Mouse (Mus musculus): ENCODE measurements around the gene 4931428F04Rik. TPM values are rescaled to one million over a fixed set of nuclear protein-coding genes. Genes with fewer than 3 reads are reported as not detected.

Gene 4931428F04Rik
- polyA plus RNA-seq, 1 experiment from 2014 or later: 6.7 TPM

DNA sequence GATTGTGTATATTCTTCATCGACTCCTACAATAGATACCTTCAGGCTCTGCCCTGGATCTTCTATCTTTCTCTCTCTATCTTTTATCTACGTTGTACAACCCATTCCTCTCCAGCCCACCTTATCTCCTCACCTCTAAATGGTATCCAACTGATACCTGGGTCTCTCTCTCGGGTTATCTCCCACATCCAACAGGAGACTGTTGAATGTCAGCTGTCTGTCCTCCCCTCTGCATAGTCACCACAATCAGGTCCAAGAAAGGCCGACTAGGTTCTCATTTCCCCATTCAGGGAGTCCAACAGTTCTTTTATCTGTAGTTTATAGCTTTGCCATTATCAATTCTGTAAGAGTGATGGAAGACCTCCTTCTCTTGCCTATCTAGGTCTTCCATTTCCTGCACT, 7.4 kb downstream of the 4931428F04Rik start:
- no peak overlapping the region for H3K27ac ChIP-seq (ENCODE audit: low read length)
- no peak overlapping the region for H3K4me3 ChIP-seq (ENCODE audit: low read length)
- H3K36me3 ChIP-seq (ENCODE audit: control insufficient read depth, insufficient read depth): no peaks in the 10 kb centered on the region
- H3K9me3 ChIP-seq (replicated peaks; ENCODE audit: control insufficient read depth, low read length): no peaks in the 10 kb centered on the region
- 69% methylated on average over 4 of the region's 4 CpGs for WGBS
- no peaks in the 10 kb centered on the region for H3K4me1 ChIP-seq (ENCODE audit: control insufficient read depth, insufficient read depth, low read length)
- H3K4me2 ChIP-seq (ENCODE audit: low read depth, low read length): no peak overlapping the region
- H3K9ac ChIP-seq (ENCODE audit: low read length): no peak overlapping the region
- H3K27me3 ChIP-seq (ENCODE audit: control insufficient read depth, insufficient read depth, low read length): peaks cover 16% of the 10 kb centered on the region
- no peak for ATAC-seq (replicated peaks; ENCODE audit: extremely low read depth, insufficient read depth, low FRiP score)

DNA sequence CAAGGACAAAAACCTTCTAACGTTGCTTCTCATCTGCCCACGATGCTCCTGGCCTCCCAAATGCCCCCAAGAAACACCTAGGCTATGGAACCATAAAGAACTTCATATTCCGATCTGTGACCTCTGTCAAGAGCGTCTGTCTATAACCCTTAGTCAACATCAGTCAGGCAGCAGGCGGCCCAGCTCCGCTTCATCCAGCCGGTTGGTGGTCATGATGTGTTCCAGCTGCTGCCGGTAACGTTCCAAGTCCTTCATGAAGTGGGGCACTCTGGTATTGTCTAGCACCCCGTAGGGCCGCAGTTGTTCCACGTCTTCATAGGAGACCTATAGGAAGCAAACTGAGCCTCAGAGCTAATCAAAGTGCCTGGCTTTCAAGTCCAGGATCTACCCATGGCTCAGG, 7.8 kb downstream of the 4931428F04Rik start:
- Histone ChIP-seq H3K27me3 (ENCODE audit: control insufficient read depth, insufficient read depth, low read length) (peaks cover 20% of the 10 kb centered on the region), H3K4me2 (ENCODE audit: low read depth, low read length) (no peak overlapping the region), H3K9me3 (replicated peaks; ENCODE audit: control insufficient read depth, low read length) (no peaks in the 10 kb centered on the region), H3K4me1 (ENCODE audit: control insufficient read depth, insufficient read depth, low read length) (no peaks in the 10 kb centered on the region), H3K4me3 (ENCODE audit: low read length) (no peak overlapping the region), H3K9ac (ENCODE audit: low read length) (no peak overlapping the region), H3K36me3 (ENCODE audit: control insufficient read depth, insufficient read depth) (no peaks in the 10 kb centered on the region), H3K27ac (ENCODE audit: low read length) (no peak overlapping the region)
- 79% methylated on average over 12 of the region's 12 CpGs for WGBS
- ATAC-seq (replicated peaks; ENCODE audit: extremely low read depth, insufficient read depth, low FRiP score): no peak

DNA sequence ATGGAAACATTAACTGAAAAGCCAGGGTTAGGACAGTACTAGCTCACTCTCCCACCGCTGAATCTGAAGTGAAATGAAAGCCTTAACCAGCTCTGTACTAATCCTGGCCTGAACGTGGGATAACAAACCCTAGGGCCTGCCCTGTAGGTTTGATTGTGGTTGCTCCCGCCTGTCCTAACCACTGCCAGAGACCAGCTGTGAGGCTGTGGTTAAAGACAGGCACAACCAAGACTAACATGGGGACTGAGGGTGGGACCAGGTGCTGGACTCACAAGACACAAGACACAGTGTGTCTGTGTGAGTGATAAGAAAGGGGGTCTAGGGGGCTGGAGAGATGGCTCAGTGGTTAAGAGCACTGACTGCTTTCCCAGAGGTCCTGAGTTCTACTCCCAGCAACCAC, 9.1 kb downstream of the 4931428F04Rik start:
- 73% methylated on average over 3 of the region's 3 CpGs for WGBS
- ATAC-seq (replicated peaks; ENCODE audit: extremely low read depth, insufficient read depth, low FRiP score): no peak
- Histone ChIP-seq H3K4me2 (ENCODE audit: low read depth, low read length) (no peak overlapping the region), H3K9me3 (replicated peaks; ENCODE audit: control insufficient read depth, low read length) (no peaks in the 10 kb centered on the region), H3K27me3 (ENCODE audit: control insufficient read depth, insufficient read depth, low read length) (peaks cover 28% of the 10 kb centered on the region), H3K4me1 (ENCODE audit: control insufficient read depth, insufficient read depth, low read length) (peaks cover 6% of the 10 kb centered on the region), H3K9ac (ENCODE audit: low read length) (no peak overlapping the region), H3K4me3 (ENCODE audit: low read length) (no peak overlapping the region), H3K36me3 (ENCODE audit: control insufficient read depth, insufficient read depth) (no peaks in the 10 kb centered on the region), H3K27ac (ENCODE audit: low read length) (no peak overlapping the region)

DNA sequence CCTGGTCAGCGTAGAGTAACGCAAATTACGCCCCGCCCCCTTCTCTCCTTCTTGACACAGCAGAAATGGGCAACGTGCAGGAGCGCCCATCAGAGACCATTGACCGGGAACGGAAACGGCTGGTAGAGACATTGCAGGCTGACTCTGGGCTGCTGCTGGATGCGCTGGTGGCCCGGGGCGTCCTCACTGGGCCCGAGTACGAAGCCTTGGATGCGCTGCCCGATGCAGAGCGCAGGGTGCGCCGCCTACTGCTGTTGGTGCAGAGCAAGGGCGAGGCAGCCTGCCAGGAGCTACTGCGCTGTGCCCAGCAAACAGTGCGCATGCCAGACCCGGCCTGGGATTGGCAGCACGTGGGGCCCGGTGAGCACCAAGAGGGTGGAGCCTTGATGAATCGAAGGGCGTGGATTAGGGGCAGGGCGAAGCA, 10.7 kb downstream of the 4931428F04Rik start:
- Histone ChIP-seq H3K27me3 (ENCODE audit: control insufficient read depth, insufficient read depth, low read length) (peaks cover 45% of the 10 kb centered on the region), H3K9ac (ENCODE audit: low read length) (no peak overlapping the region)

DNA sequence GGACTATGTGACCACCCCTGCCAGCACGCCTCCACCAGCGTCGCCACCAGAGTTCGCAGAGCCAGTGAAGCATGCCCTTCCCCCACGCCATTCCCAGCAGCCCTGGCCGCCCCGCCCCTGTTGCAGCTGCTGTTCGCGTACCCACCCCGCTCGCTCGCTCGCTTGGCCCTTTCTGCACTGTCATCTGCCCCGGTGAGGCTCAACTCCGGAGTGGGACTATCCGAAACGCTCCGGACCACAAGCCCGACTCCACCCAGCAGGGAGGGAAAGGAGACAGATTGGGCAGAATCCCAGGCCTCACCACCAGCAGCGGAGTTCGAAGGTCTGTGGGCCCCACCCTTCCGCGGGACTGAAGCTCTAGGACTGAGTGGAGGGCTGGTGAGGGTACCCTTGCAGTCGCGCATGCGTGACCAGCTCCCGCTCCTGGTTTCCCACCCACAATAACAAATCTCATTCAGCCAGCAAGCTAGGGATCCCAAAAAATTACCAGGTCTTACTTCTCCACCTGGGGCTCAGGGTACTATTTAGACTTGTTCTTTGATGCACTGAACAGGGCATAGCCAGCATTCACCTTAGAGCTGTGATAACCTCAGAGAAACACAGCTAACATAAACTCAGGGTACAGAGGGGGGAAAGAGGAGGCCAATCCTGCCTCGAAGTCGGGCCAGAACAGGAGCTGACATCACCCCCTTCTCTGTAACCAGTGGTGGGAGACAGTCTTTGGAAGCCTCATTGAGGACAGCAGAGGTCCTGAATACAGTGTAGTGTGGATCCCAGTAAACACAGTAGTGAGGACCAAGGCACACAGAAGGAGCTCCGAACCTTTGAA, 13.2 kb downstream of the 4931428F04Rik start:
- ATAC-seq (replicated peaks; ENCODE audit: extremely low read depth, insufficient read depth, low FRiP score): peak; percentile 49

More for the DNA sequence above, 10.7 kb downstream of the 4931428F04Rik start:
- peak; percentile 80 for ATAC-seq (replicated peaks; ENCODE audit: extremely low read depth, insufficient read depth, low FRiP score)
- 3% methylated on average over 28 of the region's 28 CpGs for WGBS
- Histone ChIP-seq H3K4me3 (ENCODE audit: low read length) (peak overlapping the region; percentile 33), H3K9me3 (replicated peaks; ENCODE audit: control insufficient read depth, low read length) (no peaks in the 10 kb centered on the region), H3K4me2 (ENCODE audit: low read depth, low read length) (peak overlapping the region; percentile 62), H3K36me3 (ENCODE audit: control insufficient read depth, insufficient read depth) (no peaks in the 10 kb centered on the region), H3K4me1 (ENCODE audit: control insufficient read depth, insufficient read depth, low read length) (peaks cover 8% of the 10 kb centered on the region), H3K27ac (ENCODE audit: low read length) (no peak overlapping the region)

DNA sequence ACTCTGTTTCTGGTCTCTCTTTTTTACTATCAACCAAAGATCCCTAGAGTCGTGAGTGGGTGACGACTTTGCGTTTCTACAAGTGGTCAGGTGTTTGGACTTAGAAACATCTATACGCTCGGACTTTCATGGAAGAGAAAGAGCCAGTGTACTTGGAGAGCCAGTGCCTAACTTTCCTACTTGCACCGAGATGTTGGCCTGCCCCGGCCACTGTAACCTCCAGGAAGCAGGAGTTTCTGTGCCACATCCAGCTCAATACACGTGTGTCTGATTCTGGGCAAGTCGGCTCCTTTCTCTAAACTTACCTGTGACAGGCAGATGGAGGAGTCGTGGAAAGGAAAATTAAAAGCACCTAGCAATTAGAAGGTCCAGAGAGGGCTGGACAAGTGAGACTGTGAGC, 13.8 kb downstream of the 4931428F04Rik start, which contains the start of gene Nol3:
TSS of gene Nol3 (plus strand) at position 301 of the 400 bp plus-strand sequence.
- Histone ChIP-seq H3K4me2 (ENCODE audit: low read depth, low read length) (peak within 1 kb of the TSS; percentile 68), H3K36me3 (ENCODE audit: control insufficient read depth, insufficient read depth) (no peaks in the 10 kb centered on the region), H3K4me3 (ENCODE audit: low read length) (peak within 1 kb of the TSS; percentile 47), H3K9me3 (replicated peaks; ENCODE audit: control insufficient read depth, low read length) (no peaks in the 10 kb centered on the region), H3K27me3 (ENCODE audit: control insufficient read depth, insufficient read depth, low read length) (peaks cover 69% of the 10 kb centered on the region), H3K27ac (ENCODE audit: low read length) (no peak within 1 kb of the TSS), H3K9ac (ENCODE audit: low read length) (peak within 1 kb of the TSS; percentile 63), H3K4me1 (ENCODE audit: control insufficient read depth, insufficient read depth, low read length) (peaks cover 8% of the 10 kb centered on the region)
- 7% methylated on average over 10 of the region's 10 CpGs for whole genome bisulfite sequencing
- ATAC-seq (replicated peaks; ENCODE audit: extremely low read depth, insufficient read depth, low FRiP score): no peak

More for the DNA sequence above, 13.2 kb downstream of the 4931428F04Rik start:
- no peaks in the 10 kb centered on the region for H3K9me3 ChIP-seq (replicated peaks; ENCODE audit: control insufficient read depth, low read length)
- H3K9ac ChIP-seq (ENCODE audit: low read length): peak overlapping the region; percentile 63
- H3K27ac ChIP-seq (ENCODE audit: low read length): no peak overlapping the region
- peak overlapping the region; percentile 47 for H3K4me3 ChIP-seq (ENCODE audit: low read length)
- H3K4me1 ChIP-seq (ENCODE audit: control insufficient read depth, insufficient read depth, low read length): peaks cover 8% of the 10 kb centered on the region
- no peaks in the 10 kb centered on the region for H3K36me3 ChIP-seq (ENCODE audit: control insufficient read depth, insufficient read depth)
- H3K27me3 ChIP-seq (ENCODE audit: control insufficient read depth, insufficient read depth, low read length): peaks cover 63% of the 10 kb centered on the region
- peak overlapping the region; percentile 68 for H3K4me2 ChIP-seq (ENCODE audit: low read depth, low read length)
- WGBS: 5% methylated on average over 30 of the region's 30 CpGs

DNA sequence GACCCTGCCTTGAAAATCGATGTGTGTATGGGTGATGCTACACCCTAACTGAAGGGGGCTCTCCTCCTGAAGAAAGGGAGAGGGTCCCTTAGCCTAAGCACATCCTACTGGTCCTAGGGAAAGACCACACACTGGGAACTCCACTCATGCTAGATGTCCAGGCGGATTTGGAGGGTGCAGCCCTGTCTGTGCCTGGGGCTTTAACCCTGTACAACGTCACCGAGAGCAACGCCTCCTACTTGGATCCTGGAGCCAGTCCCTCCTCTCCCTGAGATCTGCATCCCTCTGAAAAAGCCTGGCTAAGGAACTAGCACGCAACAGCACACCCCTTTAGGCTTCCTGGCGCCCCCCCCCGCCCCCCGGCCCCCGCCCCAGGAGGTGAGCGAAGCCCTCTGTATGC, 14.3 kb downstream of the 4931428F04Rik start:
- 15% methylated on average over 10 of the region's 11 CpGs for WGBS
- peak overlapping the region; percentile 47; the same call in 1 of the 2 replicates for H3K4me3 ChIP-seq (ENCODE audit: low read length)

DNA sequence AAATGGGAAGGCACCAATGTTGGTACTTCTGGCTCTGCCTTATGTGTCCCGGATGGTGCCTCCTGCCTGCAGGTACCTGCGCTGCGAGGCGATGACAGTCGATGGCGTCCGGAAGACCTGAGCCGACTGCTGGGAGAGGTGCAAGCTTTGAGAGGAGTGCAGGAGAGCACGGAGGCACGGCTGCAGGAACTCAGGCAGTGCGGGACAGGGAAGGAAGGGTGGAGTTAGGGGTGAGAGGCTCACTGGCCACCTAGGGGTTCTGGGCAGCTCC, 18.8 kb downstream of the 4931428F04Rik start:
- Histone ChIP-seq H3K9ac (ENCODE audit: low read length) (no peak overlapping the region), H3K36me3 (ENCODE audit: control insufficient read depth, insufficient read depth) (no peaks in the 10 kb centered on the region), H3K27ac (ENCODE audit: low read length) (no peak overlapping the region), H3K27me3 (ENCODE audit: control insufficient read depth, insufficient read depth, low read length) (peaks cover 81% of the 10 kb centered on the region), H3K4me2 (ENCODE audit: low read depth, low read length) (0 out of 2 replicates have a peak overlapping the region, but pooled peaks have one; percentile 93), H3K4me1 (ENCODE audit: control insufficient read depth, insufficient read depth, low read length) (peaks cover 29% of the 10 kb centered on the region), H3K4me3 (ENCODE audit: low read length) (no peak overlapping the region), H3K9me3 (replicated peaks; ENCODE audit: control insufficient read depth, low read length) (no peaks in the 10 kb centered on the region)
- 6% methylated on average over 11 of the region's 11 CpGs for WGBS
- no peak for ATAC-seq (replicated peaks; ENCODE audit: extremely low read depth, insufficient read depth, low FRiP score)

More for the DNA sequence above, 14.3 kb downstream of the 4931428F04Rik start:
- Histone ChIP-seq H3K36me3 (ENCODE audit: control insufficient read depth, insufficient read depth) (no peaks in the 10 kb centered on the region), H3K9me3 (replicated peaks; ENCODE audit: control insufficient read depth, low read length) (no peaks in the 10 kb centered on the region), H3K27ac (ENCODE audit: low read length) (no peak overlapping the region), H3K9ac (ENCODE audit: low read length) (peak overlapping the region; percentile 63), H3K4me1 (ENCODE audit: control insufficient read depth, insufficient read depth, low read length) (peaks cover 9% of the 10 kb centered on the region), H3K27me3 (ENCODE audit: control insufficient read depth, insufficient read depth, low read length) (peaks cover 72% of the 10 kb centered on the region), H3K4me2 (ENCODE audit: low read depth, low read length) (peak overlapping the region; percentile 68)
- no peak for ATAC-seq (replicated peaks; ENCODE audit: extremely low read depth, insufficient read depth, low FRiP score)

DNA sequence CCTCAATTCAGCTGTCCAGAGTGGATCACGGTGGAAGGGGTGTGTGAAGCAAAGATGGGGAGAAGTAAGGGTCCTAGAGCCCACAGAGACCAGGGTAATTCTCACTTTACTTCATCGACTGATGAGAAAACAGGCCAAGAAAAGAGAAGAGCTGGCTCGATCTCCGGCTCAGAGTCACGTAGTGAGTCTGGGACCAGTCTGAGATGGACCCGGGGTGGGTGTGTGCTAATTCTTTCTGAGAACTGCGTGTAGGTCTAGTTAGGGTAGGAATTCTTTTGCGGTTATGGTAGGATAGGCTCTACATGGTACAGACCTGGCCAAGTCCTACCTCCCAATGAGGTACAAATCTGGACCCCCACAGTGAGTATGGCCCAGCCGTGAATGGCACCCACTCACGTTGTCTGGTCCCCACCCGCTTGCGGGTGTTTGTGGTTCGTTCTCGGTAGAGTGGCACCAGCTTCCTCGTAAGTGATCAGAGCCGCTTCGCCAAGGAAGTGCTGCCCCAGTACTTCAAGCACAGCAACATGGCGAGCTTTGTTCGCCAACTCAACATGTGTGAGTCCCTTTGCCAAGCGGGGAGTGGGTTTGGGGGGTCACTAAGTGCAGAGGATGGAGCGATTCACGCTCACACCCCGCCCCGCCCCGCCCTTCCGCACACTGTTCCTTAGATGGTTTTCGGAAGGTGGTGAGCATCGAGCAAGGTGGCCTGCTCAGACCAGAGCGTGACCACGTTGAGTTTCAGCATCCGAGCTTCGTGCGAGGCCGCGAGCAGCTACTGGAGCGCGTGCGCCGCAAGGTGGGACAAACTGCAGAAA, 19.4 kb downstream of the 4931428F04Rik start:
- no peak overlapping the region for H3K27ac ChIP-seq (ENCODE audit: low read length)
- H3K27me3 ChIP-seq (ENCODE audit: control insufficient read depth, insufficient read depth, low read length): peaks cover 75% of the 10 kb centered on the region
- no peak for ATAC-seq (replicated peaks; ENCODE audit: extremely low read depth, insufficient read depth, low FRiP score)
- peak overlapping the region; percentile 58 for H3K4me3 ChIP-seq (ENCODE audit: low read length)
- H3K4me2 ChIP-seq (ENCODE audit: low read depth, low read length): peak overlapping the region; percentile 93
- 6% methylated on average over 39 of the region's 39 CpGs for WGBS
- no peaks in the 10 kb centered on the region for H3K9me3 ChIP-seq (replicated peaks; ENCODE audit: control insufficient read depth, low read length)
- H3K4me1 ChIP-seq (ENCODE audit: control insufficient read depth, insufficient read depth, low read length): peaks cover 24% of the 10 kb centered on the region
- peak overlapping the region; percentile 71 for H3K9ac ChIP-seq (ENCODE audit: low read length)
- no peaks in the 10 kb centered on the region for H3K36me3 ChIP-seq (ENCODE audit: control insufficient read depth, insufficient read depth)
